Mouse (Mus musculus): ENCODE measurements at regions not wholly inside any gene's neighbourhood (a gene's known extent, or its start where the extent isn't known, plus 50 kb on each side); places are given as distances from the start of the nearest gene placed in this dataset.
A peak's percentile ranks its signal among the peaks of the same experiment; 100 is the strongest.

DNA sequence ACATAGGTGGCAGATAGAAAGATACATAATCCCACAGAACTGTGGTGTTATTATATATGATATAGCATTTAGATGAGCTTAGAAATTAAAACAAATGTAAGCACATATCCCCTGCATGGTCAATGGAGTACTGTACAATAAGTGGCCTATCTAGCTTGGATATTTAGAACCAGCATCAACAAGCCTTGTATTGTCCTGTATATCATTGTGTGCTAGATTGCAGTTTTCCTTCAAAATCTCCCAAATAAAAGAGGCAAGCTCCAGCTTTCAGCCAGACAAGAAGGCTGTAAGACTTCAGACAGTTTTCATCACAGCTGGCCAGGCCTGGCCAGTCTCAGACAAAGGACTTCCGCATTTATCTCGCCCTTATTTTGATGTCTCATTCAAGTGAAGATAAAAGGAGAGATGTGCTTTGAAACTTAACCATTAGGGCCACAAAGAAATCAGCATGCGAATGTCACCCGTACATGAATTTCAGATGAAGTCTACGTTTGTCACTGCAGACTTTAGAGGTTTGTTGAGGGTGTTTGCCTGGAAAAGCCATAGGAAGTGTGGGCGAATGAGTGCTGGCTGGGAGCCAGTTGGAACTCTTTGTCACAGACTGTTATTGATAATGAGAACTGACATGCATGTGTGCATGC lies 700.5 kb downstream of the Kcnj2 start:
- no peak overlapping the region for H3K9ac ChIP-seq
- H3K36me3 ChIP-seq (ENCODE audit: insufficient read depth): no peaks in the 10 kb centered on the region
- no peaks in the 10 kb centered on the region for H3K4me1 ChIP-seq (ENCODE audit: insufficient read depth)
- no peaks in the 10 kb centered on the region for H3K9me3 ChIP-seq (ENCODE audit: low read depth, low read length)
- ATAC-seq (ENCODE audit: insufficient read depth): no peak
- peak; percentile 47 for DNase-seq
- H3K27me3 ChIP-seq (ENCODE audit: insufficient read depth, low read length): no peaks in the 10 kb centered on the region
- 53% methylated on average over 6 of the region's 6 CpGs for WGBS
- no peak overlapping the region for H3K27ac ChIP-seq (ENCODE audit: low read depth)
- H3K4me2 ChIP-seq: no peak overlapping the region
- H3K4me3 ChIP-seq (ENCODE audit: low read depth, low read length): no peak overlapping the region
- TF ChIP-seq CTCF (IDR thresholded peaks at IDR 0.05; ENCODE audit: low read depth): no peak

DNA sequence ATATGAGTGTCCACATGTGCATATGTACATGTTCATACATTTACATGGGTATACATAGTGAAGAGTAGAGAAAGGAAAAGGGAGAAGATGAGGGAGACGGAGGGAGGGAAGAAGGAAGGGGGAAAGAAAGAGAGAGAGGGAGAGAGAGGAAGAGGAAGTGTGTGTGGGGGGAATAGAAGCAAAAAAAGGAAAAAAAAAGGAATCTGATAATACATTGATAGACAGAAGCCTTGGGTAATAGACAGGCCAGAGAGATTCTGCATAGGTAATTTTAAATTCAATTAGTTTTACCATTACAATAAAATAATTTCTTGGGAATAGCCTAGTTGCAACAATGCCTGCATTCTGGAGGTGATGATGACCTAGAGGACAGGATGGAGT lies 701.0 kb downstream of the Kcnj2 start:
- no peaks in the 10 kb centered on the region for H3K4me1 ChIP-seq (ENCODE audit: insufficient read depth)
- no peak overlapping the region for H3K27ac ChIP-seq (ENCODE audit: low read depth)
- H3K9ac ChIP-seq: no peak overlapping the region
- ATAC-seq (ENCODE audit: insufficient read depth) (no peak), DNase-seq (no peak)
- no peaks in the 10 kb centered on the region for H3K36me3 ChIP-seq (ENCODE audit: insufficient read depth)
- TF ChIP-seq CTCF (IDR thresholded peaks at IDR 0.05; ENCODE audit: low read depth): no peak
- H3K4me2 ChIP-seq: no peak overlapping the region
- no peaks in the 10 kb centered on the region for H3K9me3 ChIP-seq (ENCODE audit: low read depth, low read length)
- H3K4me3 ChIP-seq (ENCODE audit: low read depth, low read length): no peak overlapping the region
- H3K27me3 ChIP-seq (ENCODE audit: insufficient read depth, low read length): no peaks in the 10 kb centered on the region
- 93% methylated on average over 1 of the region's 1 CpGs for WGBS

GRCm38 (mm10) chr11:111774108-111774679 lies 708.2 kb downstream of the Kcnj2 start:
- no peak overlapping the region for H3K4me2 ChIP-seq
- ATAC-seq (ENCODE audit: insufficient read depth) (no peak), DNase-seq (no peak)
- no peak overlapping the region for H3K4me3 ChIP-seq (ENCODE audit: low read depth, low read length)
- no peaks in the 10 kb centered on the region for H3K9me3 ChIP-seq (ENCODE audit: low read depth, low read length)
- TF ChIP-seq CTCF (IDR thresholded peaks at IDR 0.05; ENCODE audit: low read depth): no peak
- H3K27me3 ChIP-seq (ENCODE audit: insufficient read depth, low read length): no peaks in the 10 kb centered on the region
- no peaks in the 10 kb centered on the region for H3K4me1 ChIP-seq (ENCODE audit: insufficient read depth)
- H3K9ac ChIP-seq: no peak overlapping the region
- no peaks in the 10 kb centered on the region for H3K36me3 ChIP-seq (ENCODE audit: insufficient read depth)
- WGBS: 66% methylated on average over 2 of the region's 2 CpGs
- no peak overlapping the region for H3K27ac ChIP-seq (ENCODE audit: low read depth)

DNA sequence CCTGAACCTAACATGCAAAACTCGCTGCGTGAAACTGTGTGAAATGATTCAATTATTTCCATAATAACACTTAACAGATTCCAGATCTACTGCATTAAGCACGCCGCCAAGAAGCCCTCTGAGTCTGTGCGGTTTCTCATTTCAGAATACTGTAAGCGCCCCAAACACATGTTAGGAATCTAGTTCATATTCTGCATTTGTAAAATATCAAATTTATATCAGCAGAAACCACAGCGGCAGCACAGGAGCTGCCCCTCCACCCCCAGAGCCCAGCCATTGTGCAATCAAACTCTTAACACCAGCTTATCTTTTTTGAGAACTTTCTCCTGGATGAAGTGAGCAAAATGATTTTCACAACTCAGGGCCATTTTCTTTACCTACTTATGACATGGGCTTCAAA lies 715.4 kb downstream of the Kcnj2 start:
- WGBS: 39% methylated on average over 7 of the region's 7 CpGs
- Histone ChIP-seq H3K4me3 (ENCODE audit: low read depth, low read length) (no peak overlapping the region), H3K9me3 (ENCODE audit: low read depth, low read length) (no peaks in the 10 kb centered on the region), H3K4me2 (peak overlapping the region; percentile 45), H3K36me3 (ENCODE audit: insufficient read depth) (no peaks in the 10 kb centered on the region), H3K9ac (no peak overlapping the region), H3K27ac (ENCODE audit: low read depth) (no peak overlapping the region), H3K4me1 (ENCODE audit: insufficient read depth) (no peaks in the 10 kb centered on the region), H3K27me3 (ENCODE audit: insufficient read depth, low read length) (no peaks in the 10 kb centered on the region)
- no peak for ATAC-seq (ENCODE audit: insufficient read depth)
- no peak for TF ChIP-seq CTCF (IDR thresholded peaks at IDR 0.05; ENCODE audit: low read depth)
- DNase-seq: peak; percentile 20

DNA sequence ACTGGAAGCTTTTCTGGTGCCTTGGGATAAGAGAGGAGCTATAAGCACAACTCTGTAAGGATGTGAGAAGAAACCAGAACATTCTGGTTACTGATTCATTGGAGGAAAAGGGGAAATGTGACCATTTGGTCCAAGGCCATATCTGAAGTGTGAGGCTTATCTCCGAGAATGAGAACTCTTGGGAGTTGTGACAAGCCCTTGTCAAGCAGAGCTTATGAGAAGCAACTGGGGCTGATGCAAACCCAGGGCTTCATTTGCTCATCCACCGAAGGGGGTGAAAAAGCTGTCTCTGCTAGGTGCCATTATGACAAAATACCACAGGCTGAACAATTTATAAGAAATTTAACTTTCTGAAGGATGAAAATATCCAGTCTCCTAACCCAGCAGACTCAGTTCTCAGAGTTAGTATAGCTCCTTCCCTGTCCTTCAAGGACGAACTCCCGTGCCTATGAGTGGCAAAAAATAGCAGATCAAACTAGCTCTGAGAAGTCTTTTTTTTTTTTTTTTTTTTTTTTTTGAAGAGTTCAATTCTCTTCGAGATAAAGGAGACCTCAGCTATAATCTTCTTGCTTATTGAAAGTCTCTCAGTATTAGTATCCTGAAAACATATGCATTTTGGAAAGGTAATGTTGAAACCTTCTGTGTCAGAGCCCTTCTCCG lies 725.4 kb downstream of the Kcnj2 start:
- Histone ChIP-seq H3K4me2 (no peak overlapping the region), H3K9ac (no peak overlapping the region), H3K4me1 (ENCODE audit: insufficient read depth) (no peaks in the 10 kb centered on the region), H3K4me3 (ENCODE audit: low read depth, low read length) (no peak overlapping the region), H3K36me3 (ENCODE audit: insufficient read depth) (no peaks in the 10 kb centered on the region), H3K27ac (ENCODE audit: low read depth) (no peak overlapping the region), H3K9me3 (ENCODE audit: low read depth, low read length) (no peaks in the 10 kb centered on the region), H3K27me3 (ENCODE audit: insufficient read depth, low read length) (no peaks in the 10 kb centered on the region)
- DNase-seq: peak; percentile 22
- no peak for TF ChIP-seq CTCF (IDR thresholded peaks at IDR 0.05; ENCODE audit: low read depth)
- ATAC-seq (ENCODE audit: insufficient read depth): no peak
- 49% methylated on average over 6 of the region's 6 CpGs for WGBS

GRCm38 (mm10) chr11:111801033-111801432 lies 735.1 kb downstream of the Kcnj2 start:
- Histone ChIP-seq H3K9ac (no peak overlapping the region), H3K27me3 (ENCODE audit: insufficient read depth, low read length) (no peaks in the 10 kb centered on the region), H3K4me1 (ENCODE audit: insufficient read depth) (no peaks in the 10 kb centered on the region), H3K4me3 (ENCODE audit: low read depth, low read length) (no peak overlapping the region), H3K9me3 (ENCODE audit: low read depth, low read length) (no peaks in the 10 kb centered on the region), H3K27ac (ENCODE audit: low read depth) (no peak overlapping the region), H3K4me2 (no peak overlapping the region), H3K36me3 (ENCODE audit: insufficient read depth) (no peaks in the 10 kb centered on the region)
- ATAC-seq (ENCODE audit: insufficient read depth): no peak
- no peak for TF ChIP-seq CTCF (IDR thresholded peaks at IDR 0.05; ENCODE audit: low read depth)
- no peak for DNase-seq
- WGBS: 58% methylated on average over 3 of the region's 3 CpGs

- H3K4me2 ChIP-seq: no peak overlapping the region
- no peak for ATAC-seq (ENCODE audit: insufficient read depth)
- 87% methylated on average over 18 of the region's 18 CpGs for WGBS
Observed at GRCm38 (mm10) chr11:111816176-111816775, 750.3 kb downstream of the Kcnj2 start.

More at GRCm38 (mm10) chr11:111816176-111816775, 750.3 kb downstream of the Kcnj2 start:
- H3K36me3 ChIP-seq (ENCODE audit: insufficient read depth): no peaks in the 10 kb centered on the region
- no peak for DNase-seq
- no peak overlapping the region for H3K9ac ChIP-seq
- no peaks in the 10 kb centered on the region; the same call in 1 of the 2 replicates for H3K4me1 ChIP-seq (ENCODE audit: insufficient read depth)
- no peaks in the 10 kb centered on the region for H3K9me3 ChIP-seq (ENCODE audit: low read depth, low read length)
- no peak for TF ChIP-seq CTCF (IDR thresholded peaks at IDR 0.05; ENCODE audit: low read depth)
- H3K27me3 ChIP-seq (ENCODE audit: insufficient read depth, low read length): no peaks in the 10 kb centered on the region
- H3K4me3 ChIP-seq (ENCODE audit: low read depth, low read length): no peak overlapping the region
- H3K27ac ChIP-seq (ENCODE audit: low read depth): no peak overlapping the region

Measured in lung, embryonic 14.5 days (tissue).